Mouse (Mus musculus) spleen, adult 2 months (tissue): ENCODE results near the gene Camta1. TPM values are rescaled to one million over a fixed set of nuclear protein-coding genes. Genes with fewer than 3 reads are reported as not detected.

Experiments used
- DNase-seq, 2 experiments: peaks; one replicate each; pipeline versions ENCODE4 v3.0.0 to v3.0.0-alpha.2; 2012 to 2021; ENCODE audit warnings: low spot score in 2 of 2, low read depth in 1 of 2
- H3K27ac ChIP-seq: fragments of 200-500 bp; 2 replicates; pipeline ENCODE4 v1.5.1; 2012; ENCODE audit warnings: low read length, inconsistent platforms; ENCODE audit not compliant: insufficient read depth
- H3K27me3 ChIP-seq: fragments of 200-500 bp; 2 replicates; pipeline ENCODE4 v1.6.1; 2012; ENCODE audit warnings: mild to moderate bottlenecking, moderate library complexity, low read length, inconsistent platforms; ENCODE audit not compliant: control insufficient read depth, insufficient read depth
- H3K36me3 ChIP-seq: fragments of 200-500 bp; 2 replicates; pipeline ENCODE4 v1.6.1; 2012; ENCODE audit warnings: mild to moderate bottlenecking, low read length, inconsistent platforms; ENCODE audit not compliant: control insufficient read depth, insufficient read depth
- H3K4me1 ChIP-seq: fragments of 200-500 bp; 2 replicates; pipeline ENCODE4 v1.6.1; 2011; ENCODE audit warnings: inconsistent platforms; ENCODE audit not compliant: control insufficient read depth, insufficient read depth, insufficient read length
- H3K4me3 ChIP-seq: fragments of 200-500 bp; 2 replicates; pipeline ENCODE4 v1.5.1; 2011; ENCODE audit warnings: mild to moderate bottlenecking, inconsistent platforms; ENCODE audit not compliant: insufficient read depth, insufficient read length; ENCODE audit errors: extremely low read depth
- CTCF ChIP-seq: fragments of 200-500 bp; IDR thresholded peaks from 2 replicates; pipeline ENCODE4 v1.5.1; 2011; ENCODE audit warnings: mild to moderate bottlenecking, inconsistent platforms; ENCODE audit not compliant: insufficient read depth, insufficient read length, insufficient replicate concordance; ENCODE audit errors: extremely low read depth
- POLR2A ChIP-seq: fragments of 200-500 bp; IDR thresholded peaks from 2 replicates; pipeline ENCODE4 v1.6.1; 2011; ENCODE audit warnings: low read depth, low read length, inconsistent platforms
- WGBS: fragments of 180-500 bp; shearing (Covaris S2); methylation state at CpG from one replicate; pipeline ENCODE4 v1.1.7; 2018; 5-methylcytosine and 5-hydroxymethylcytosine counted together
- polyA plus RNA-seq: library from polyadenylated mRNA; depleted of rRNA; stranded (reverse); fragments of >200 nt; gene quantifications from 2 replicates; pipeline ENCODE4 v1.2.3, GENCODE M21; 2012

Gene Camta1
- polyA plus RNA-seq, 1 experiment = 7.7 TPM

DNA sequence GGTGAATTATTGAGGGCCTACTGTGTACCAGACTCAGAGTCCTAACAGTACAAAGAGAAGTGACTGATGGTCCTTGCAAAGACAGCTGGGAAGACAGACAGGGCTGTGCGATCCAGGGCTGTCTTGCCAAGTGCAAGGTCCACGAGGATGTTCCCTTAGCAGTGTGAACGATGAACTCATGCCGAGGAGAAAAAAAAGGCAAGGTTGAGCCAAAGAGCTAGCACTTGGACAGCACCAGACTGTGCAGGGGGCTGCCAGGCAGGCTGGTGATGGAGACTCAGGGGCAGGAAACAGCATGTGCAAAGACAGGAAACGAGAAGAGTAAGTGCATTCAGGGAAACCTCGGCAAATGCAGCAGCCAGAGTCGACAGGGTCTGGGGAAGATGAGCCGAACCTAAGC is 266.6 kb downstream of the Camta1 start:
- no peak for DNase-seq
- H3K27me3 ChIP-seq = no peaks in the 10 kb centered on the region
- H3K4me1 ChIP-seq = no peaks in the 10 kb centered on the region
- no peaks in the 10 kb centered on the region for H3K36me3 ChIP-seq
- no peak overlapping the region for H3K4me3 ChIP-seq
- TF ChIP-seq POLR2A (no peak), CTCF (no peak)
- 45% methylated on average over 8 of the region's 8 CpGs for WGBS
- H3K27ac ChIP-seq = no peak overlapping the region

DNA sequence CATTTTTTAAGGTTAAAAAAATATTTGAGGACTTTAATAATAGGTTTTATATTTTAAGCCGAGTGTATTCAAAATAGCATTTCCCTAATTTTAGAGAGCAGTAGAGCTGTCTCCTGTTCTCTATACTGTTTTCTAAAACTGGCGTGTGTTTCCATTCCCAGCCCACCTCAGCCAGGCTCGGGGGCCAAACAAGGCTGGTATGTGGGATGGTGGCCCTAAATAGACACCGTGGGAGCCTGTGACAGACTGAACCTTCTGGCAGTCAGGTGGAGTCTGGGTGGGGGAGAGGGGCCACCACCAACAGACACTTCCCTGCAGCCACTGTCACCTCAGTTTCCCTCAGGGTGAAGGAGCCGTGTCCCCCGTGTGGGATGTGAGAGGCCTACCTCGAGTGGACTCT is 268.6 kb downstream of the Camta1 start:
- Histone ChIP-seq H3K27me3 (no peaks in the 10 kb centered on the region), H3K4me1 (no peaks in the 10 kb centered on the region), H3K27ac (no peak overlapping the region), H3K4me3 (no peak overlapping the region), H3K36me3 (no peaks in the 10 kb centered on the region)
- no peak for TF ChIP-seq CTCF
- no peak for TF ChIP-seq POLR2A
- no peak for DNase-seq
- 73% methylated on average over 7 of the region's 7 CpGs for WGBS

DNA sequence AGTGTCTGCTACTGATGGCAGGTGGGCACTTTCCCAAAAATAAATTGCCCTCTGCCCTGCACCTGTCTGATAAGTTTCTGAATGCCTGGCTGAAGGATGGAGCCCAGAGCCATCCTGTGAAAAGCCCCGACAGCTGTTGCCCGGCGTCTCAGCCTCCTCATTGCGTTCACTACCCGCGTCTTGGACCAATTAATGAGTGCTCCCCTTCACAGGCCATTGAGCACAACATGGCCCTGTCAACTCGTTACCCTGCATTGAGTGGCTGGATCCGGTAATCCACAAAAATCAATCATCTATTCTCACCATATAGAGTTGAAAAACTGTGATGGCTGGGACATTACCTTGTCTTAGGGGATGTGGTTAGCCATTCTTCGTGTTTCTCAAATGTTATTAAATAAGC is 275.6 kb downstream of the Camta1 start:
- H3K27ac ChIP-seq = no peak overlapping the region
- H3K4me1 ChIP-seq = no peaks in the 10 kb centered on the region
- no peak overlapping the region for H3K4me3 ChIP-seq
- TF ChIP-seq CTCF (no peak), POLR2A (no peak)
- H3K36me3 ChIP-seq = no peaks in the 10 kb centered on the region
- 84% methylated on average over 9 of the region's 9 CpGs for WGBS
- no peaks in the 10 kb centered on the region for H3K27me3 ChIP-seq
- DNase-seq = no peak

DNA sequence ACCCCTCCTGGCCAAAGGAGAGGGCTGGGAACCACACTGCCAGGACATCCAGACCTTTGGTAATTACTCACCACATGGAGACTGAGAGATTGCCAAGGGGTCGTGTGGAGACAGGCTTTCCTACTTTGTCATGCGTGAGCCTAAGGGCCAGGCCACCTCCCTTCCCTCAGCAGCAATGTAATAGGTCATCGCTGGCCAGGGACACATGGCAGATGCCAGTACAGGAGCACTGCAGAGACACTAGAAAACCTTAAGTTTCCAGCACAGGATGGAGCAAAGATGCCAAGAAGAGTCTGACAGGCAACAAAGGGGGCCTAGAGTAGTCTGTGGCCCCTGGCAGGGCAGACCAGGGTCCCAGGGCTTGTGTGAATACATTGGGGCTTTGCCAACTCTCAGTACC is 283.7 kb downstream of the Camta1 start:
- no peak for DNase-seq
- H3K36me3 ChIP-seq = no peaks in the 10 kb centered on the region
- H3K27me3 ChIP-seq = no peaks in the 10 kb centered on the region
- H3K4me3 ChIP-seq = no peak overlapping the region
- 71% methylated on average over 3 of the region's 3 CpGs for WGBS
- H3K4me1 ChIP-seq = no peaks in the 10 kb centered on the region
- H3K27ac ChIP-seq = no peak overlapping the region
- no peak for TF ChIP-seq POLR2A
- TF ChIP-seq CTCF = no peak

DNA sequence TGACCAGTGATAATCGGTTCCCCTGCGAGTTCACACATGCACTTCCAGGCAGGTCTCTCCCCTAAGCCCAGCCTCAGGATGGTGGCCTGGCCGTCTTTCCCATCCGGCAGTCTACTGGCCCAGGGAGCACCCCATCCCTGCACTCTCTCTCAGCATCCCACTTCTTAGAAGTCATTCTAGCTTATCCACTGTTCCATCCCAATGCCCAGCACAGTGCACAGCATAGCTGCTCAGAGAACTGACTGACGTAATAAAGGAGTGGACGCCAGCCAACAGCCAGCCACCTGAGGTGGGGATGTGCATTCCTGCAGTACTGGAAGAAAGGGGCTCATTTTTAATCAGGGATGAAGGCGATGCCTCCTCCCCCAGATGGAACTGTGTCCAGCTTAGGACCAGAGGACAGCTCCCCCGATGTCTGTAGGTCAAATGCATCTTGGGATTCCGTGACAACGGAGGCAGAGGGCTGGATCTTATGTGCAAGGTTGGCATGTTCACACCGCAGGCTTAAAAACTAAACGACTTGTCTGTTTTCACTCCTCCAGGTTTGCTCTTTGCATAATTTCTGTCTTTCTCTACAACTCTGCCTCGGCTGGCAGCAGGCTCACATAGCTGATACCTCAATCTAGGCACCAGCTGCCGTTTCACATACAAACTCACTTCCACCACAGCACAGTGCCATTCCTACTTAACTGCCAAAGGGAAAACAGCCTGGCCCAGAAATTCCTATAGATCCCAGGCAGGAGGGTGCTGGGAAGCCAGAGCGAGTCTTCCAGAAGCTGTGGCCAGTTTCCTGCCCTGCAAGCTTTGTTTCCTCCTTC is 285.2 kb downstream of the Camta1 start:
- Histone ChIP-seq H3K27me3 (no peaks in the 10 kb centered on the region), H3K4me1 (no peaks in the 10 kb centered on the region), H3K27ac (no peak overlapping the region), H3K4me3 (no peak overlapping the region), H3K36me3 (no peaks in the 10 kb centered on the region)
- no peak for DNase-seq
- 78% methylated on average over 15 of the region's 15 CpGs for WGBS
- TF ChIP-seq POLR2A (no peak), CTCF (no peak)

DNA sequence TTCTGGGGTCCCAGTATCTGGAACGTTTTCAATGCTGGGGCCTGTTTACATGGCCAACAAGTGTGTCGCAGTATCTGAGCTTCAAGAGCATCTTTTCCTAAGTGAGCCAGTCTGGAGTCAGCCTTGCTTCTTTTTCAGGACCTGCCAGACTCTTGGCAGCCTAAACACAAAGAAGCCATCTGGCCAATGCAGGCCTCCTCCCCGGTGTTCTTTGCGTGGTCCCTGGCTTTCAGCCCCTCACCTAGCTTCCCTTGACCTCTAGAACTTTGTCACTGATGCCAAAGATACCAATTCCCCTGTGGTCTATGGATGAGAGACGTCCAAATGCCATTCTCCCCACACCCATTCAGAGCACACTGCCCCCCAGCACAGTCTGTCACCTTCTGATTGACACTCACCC is 289.0 kb downstream of the Camta1 start:
- H3K36me3 ChIP-seq = no peaks in the 10 kb centered on the region
- no peaks in the 10 kb centered on the region for H3K27me3 ChIP-seq
- TF ChIP-seq CTCF (no peak), POLR2A (no peak)
- no peaks in the 10 kb centered on the region for H3K4me1 ChIP-seq
- WGBS = 73% methylated on average over 5 of the region's 5 CpGs
- H3K4me3 ChIP-seq = no peak overlapping the region
- no peak for DNase-seq
- no peak overlapping the region for H3K27ac ChIP-seq

DNA sequence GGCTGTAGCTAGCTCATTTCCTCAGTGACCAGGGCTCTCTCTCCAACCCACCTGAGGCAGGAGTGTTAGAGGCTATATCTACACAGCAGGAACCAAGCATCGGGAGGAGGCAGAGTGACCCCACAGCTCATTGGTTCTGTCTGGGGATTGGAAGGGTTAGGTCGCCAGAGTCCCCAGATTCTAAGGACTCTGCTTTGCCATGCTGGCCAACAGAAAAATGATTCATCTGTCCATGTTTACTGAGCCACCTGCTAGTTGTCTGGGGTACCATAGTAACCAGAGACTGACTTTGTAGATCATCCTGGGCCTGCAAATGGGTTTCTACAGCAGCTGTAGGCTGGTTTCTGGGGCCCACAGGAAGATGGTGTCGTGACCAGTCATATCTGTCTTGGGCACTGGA is 292.1 kb downstream of the Camta1 start:
- no peak for TF ChIP-seq CTCF
- TF ChIP-seq POLR2A = no peak
- H3K36me3 ChIP-seq = no peaks in the 10 kb centered on the region
- H3K4me1 ChIP-seq = no peaks in the 10 kb centered on the region
- H3K27ac ChIP-seq = no peak overlapping the region
- H3K27me3 ChIP-seq = no peaks in the 10 kb centered on the region
- 80% methylated on average over 3 of the region's 3 CpGs for WGBS
- no peak overlapping the region for H3K4me3 ChIP-seq
- DNase-seq = no peak
